ENCODE assay signal across 26 mouse cellular contexts in genomic region chr2:146147306-146147705, GRCm38 (mm10).
"Had no signal": no experiment of that assay in that cellular context is flagged by ENCODE, and none has a peak within 500 bp of the region (broad histone marks: within the 10 kb centered on the region; RNA-seq: fewer than 3 reads in every experiment).

No protein-coding gene starts in this region.

- H3K27me3 ChIP-seq: embryonic facial prominence, embryonic 12.5 days; embryonic facial prominence, embryonic 13.5 days; embryonic facial prominence, embryonic 15.5 days; forebrain, embryonic 12.5 days; forebrain, embryonic 13.5 days; forebrain, embryonic 15.5 days had no signal

- H3K27ac ChIP-seq: embryonic facial prominence, embryonic 10.5 days; embryonic facial prominence, embryonic 12.5 days; embryonic facial prominence, embryonic 13.5 days; embryonic facial prominence, embryonic 15.5 days; forebrain, embryonic 12.5 days; forebrain, embryonic 13.5 days; forebrain, embryonic 15.5 days; gastrocnemius, adult 2 months; heart, adult 2 months had no signal

- ATAC-seq: forebrain, embryonic 13.5 days; forebrain, embryonic 15.5 days; forebrain, embryonic 16.5 days; forebrain, postnatal 0 days had no signal

- H3K4me2 ChIP-seq: embryonic facial prominence, embryonic 12.5 days; embryonic facial prominence, embryonic 13.5 days; embryonic facial prominence, embryonic 15.5 days; forebrain, embryonic 12.5 days; forebrain, embryonic 13.5 days; forebrain, embryonic 15.5 days had no signal

- H3K4me1 ChIP-seq: embryonic facial prominence, embryonic 10.5 days; embryonic facial prominence, embryonic 12.5 days; embryonic facial prominence, embryonic 13.5 days; embryonic facial prominence, embryonic 15.5 days; forebrain, embryonic 12.5 days; forebrain, embryonic 13.5 days had no signal

- H3K9me3 ChIP-seq: embryonic facial prominence, embryonic 10.5 days; embryonic facial prominence, embryonic 12.5 days; embryonic facial prominence, embryonic 13.5 days; embryonic facial prominence, embryonic 15.5 days; forebrain, embryonic 12.5 days; forebrain, embryonic 13.5 days; forebrain, embryonic 15.5 days had no signal

- H3K9ac ChIP-seq: embryonic facial prominence, embryonic 12.5 days; embryonic facial prominence, embryonic 13.5 days; embryonic facial prominence, embryonic 15.5 days; forebrain, embryonic 12.5 days; forebrain, embryonic 13.5 days; forebrain, embryonic 15.5 days; forebrain, postnatal 0 days had no signal

- H3K36me3 ChIP-seq: embryonic facial prominence, embryonic 10.5 days; embryonic facial prominence, embryonic 12.5 days; embryonic facial prominence, embryonic 13.5 days; embryonic facial prominence, embryonic 15.5 days; forebrain, embryonic 12.5 days; forebrain, embryonic 15.5 days had no signal

- DNase-seq: cerebellum, adult 2 months; cerebellum, adult 8-10 months; cerebellum, adult 9-10 months; cerebellum, adult 9-11 months; cerebellum, postnatal 10 days; cerebellum, postnatal 14 days; cerebellum, postnatal 25 days; cerebellum, postnatal 36 days; embryo, embryonic 11 days; forebrain, postnatal 0 days; gastrocnemius, adult 2 months; gastrocnemius, postnatal 10 days; gastrocnemius, postnatal 14 days; gastrocnemius, postnatal 25 days; gastrocnemius, postnatal 36 days; heart, adult 18-20 months; heart, adult 2 months had no signal

- H3K4me3 ChIP-seq: embryonic facial prominence, embryonic 10.5 days; embryonic facial prominence, embryonic 12.5 days; embryonic facial prominence, embryonic 13.5 days; embryonic facial prominence, embryonic 15.5 days; erythroblast, embryonic 14.5 days; forebrain, embryonic 12.5 days; forebrain, embryonic 13.5 days; forebrain, embryonic 15.5 days; gastrocnemius, adult 2 months; heart, adult 2 months had no signal
